Mouse (Mus musculus) kidney, postnatal 0 days (tissue): ENCODE data around the gene Dgkk. TPM values are rescaled to one million over a fixed set of nuclear protein-coding genes. Genes with fewer than 3 reads are reported as not detected.
"Not testable (repeated sequence)": the region's sequence is repeated elsewhere in the genome, so short reads cannot be mapped to it uniquely, and the experiment has no call there.

Experiments
- ATAC-seq: fragments of 200-750 bp; cut with Nextera tagmentation; replicated peaks from 2 replicates; pipeline ENCODE4 v1.8.0; 2017; ENCODE audit warnings: low read depth, moderate number of reproducible peaks, moderate TSS enrichment, moderate library complexity; ENCODE audit not compliant: low FRiP score
- DNase-seq: peaks from one replicate; pipeline ENCODE4 v3.0.0-alpha.2; 2016; ENCODE audit warnings: low spot score
- H3K27ac ChIP-seq: fragments of 300-500 bp; sonication (generic); 2 replicates; pipeline ENCODE4 v1.5.1; 2014; ENCODE audit warnings: mild to moderate bottlenecking
- H3K27me3 ChIP-seq: fragments of 300-500 bp; sonication (generic); 2 replicates; pipeline ENCODE4 v1.6.1; 2014; ENCODE audit warnings: low read length, mixed read lengths; ENCODE audit not compliant: insufficient read depth
- H3K36me3 ChIP-seq: fragments of 300-500 bp; sonication (generic); 2 replicates; pipeline ENCODE4 v1.6.1; 2014; ENCODE audit warnings: low read length, mixed read lengths; ENCODE audit not compliant: insufficient read depth
- H3K4me1 ChIP-seq: fragments of 300-500 bp; sonication (generic); replicated peaks from 2 replicates; pipeline ENCODE4 v1.6.1; 2014; ENCODE audit warnings: antibody characterized with exemption, low read length, mixed read lengths; ENCODE audit not compliant: insufficient read depth
- H3K4me2 ChIP-seq: fragments of 300-500 bp; sonication (generic); 2 replicates; pipeline ENCODE4 v1.6.1; 2014; ENCODE audit warnings: mild to moderate bottlenecking, low read length, moderate library complexity, mixed read lengths
- H3K4me3 ChIP-seq: fragments of 300-500 bp; sonication (generic); replicated peaks from 2 replicates; pipeline ENCODE4 v1.5.1; 2014; ENCODE audit warnings: low read depth, low read length
- H3K9ac ChIP-seq: fragments of 300-500 bp; sonication (generic); 2 replicates; pipeline ENCODE4 v1.6.1; 2014; ENCODE audit warnings: low read depth, low read length
- H3K9me3 ChIP-seq: fragments of 300-500 bp; sonication (generic); replicated peaks from 2 replicates; pipeline ENCODE4 v1.6.1; 2016; ENCODE audit warnings: low read length, inconsistent platforms, mixed read lengths
- CTCF ChIP-seq: IDR thresholded peaks from 2 replicates; pipeline ENCODE4 v1.5.1; 2016; ENCODE audit warnings: antibody characterized with exemption, low read depth, mild to moderate bottlenecking, moderate library complexity
- WGBS: fragments of 180-500 bp; shearing (Covaris S2); extraction: QIAGEN DNeasy Blood & Tissue Kit; methylation state at CpG from one replicate; pipeline ENCODE4 v1.1.7; 2014; 5-methylcytosine and 5-hydroxymethylcytosine counted together
- polyA plus RNA-seq: library from polyadenylated mRNA; unstranded; fragments of >200 nt; fragmentation: Nextera tagmentation; extraction: Ambion mirVana; gene quantifications from 2 replicates; pipeline ENCODE4 v1.2.1, GENCODE M21; 2015

Dgkk gene
- 0.03 TPM in 2 replicates for polyA plus RNA-seq

- not testable (repeated sequence) for ATAC-seq, H3K36me3 ChIP-seq, H3K4me1 ChIP-seq, H3K27ac ChIP-seq, DNase-seq, H3K27me3 ChIP-seq, H3K9ac ChIP-seq, H3K9me3 ChIP-seq
- WGBS, result 36% methylated on average over 20 of the region's 30 CpGs
- peak within 1 kb of the TSS; percentile 54 for H3K4me2 ChIP-seq
- peak within 1 kb of the TSS; percentile 21 for H3K4me3 ChIP-seq
Observed at GRCm38 (mm10) chrX:6779006-6779405, at the start of gene Dgkk. Gene Dgkk (plus strand): TSS chrX:6779306.

DNA sequence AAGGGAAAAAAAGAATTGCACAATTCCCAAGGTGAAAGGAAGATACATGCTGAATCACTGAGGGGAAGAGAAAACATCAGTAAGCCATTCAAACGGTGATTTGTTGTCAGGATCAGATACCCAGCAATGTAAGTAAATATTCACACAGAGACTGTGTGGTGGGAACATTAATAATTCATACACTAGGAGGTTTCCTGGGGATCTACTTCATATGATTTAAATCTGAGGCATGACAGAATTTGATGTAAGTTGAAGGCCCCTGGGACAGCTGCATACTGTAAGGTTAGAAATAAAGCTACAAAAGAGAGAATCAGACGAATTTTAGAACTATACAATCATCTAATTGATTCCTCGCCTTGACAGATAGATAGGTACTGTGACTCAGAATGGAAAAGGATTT is 45.1 kb upstream of the Dgkk start:
- no peak for ATAC-seq
- Histone ChIP-seq H3K9me3 (no peaks in the 10 kb centered on the region), H3K4me1 (no peaks in the 10 kb centered on the region), H3K9ac (no peak overlapping the region), H3K4me2 (no peak overlapping the region), H3K4me3 (no peak overlapping the region), H3K36me3 (no peaks in the 10 kb centered on the region), H3K27me3 (no peaks in the 10 kb centered on the region), H3K27ac (no peak overlapping the region)
- 70% methylated on average over 3 of the region's 3 CpGs for WGBS
- no peak for TF ChIP-seq CTCF
- no peak for DNase-seq

DNA sequence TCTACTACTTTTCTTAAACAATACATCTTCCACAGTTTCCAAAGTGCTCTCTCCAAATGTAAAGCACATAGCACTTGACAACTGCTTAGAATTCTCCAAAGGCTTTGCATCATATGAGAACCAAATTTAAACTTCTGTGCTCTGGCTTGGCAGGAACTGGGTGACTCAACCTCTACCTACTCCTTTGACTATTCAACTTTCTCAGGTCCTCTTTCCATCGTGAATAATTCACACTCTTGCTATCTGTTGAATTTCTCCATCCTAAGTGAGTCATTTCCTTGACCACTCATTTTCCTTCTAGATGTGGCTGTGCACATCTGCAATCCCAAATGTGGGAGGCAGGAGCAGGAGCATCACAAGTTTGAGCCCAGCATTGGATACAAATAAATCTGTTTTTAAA is 28.4 kb upstream of the Dgkk start:
- no peak for DNase-seq
- Histone ChIP-seq H3K9me3 (no peaks in the 10 kb centered on the region), H3K36me3 (no peaks in the 10 kb centered on the region), H3K4me2 (no peak overlapping the region), H3K4me3 (no peak overlapping the region), H3K4me1 (no peaks in the 10 kb centered on the region), H3K9ac (no peak overlapping the region), H3K27me3 (no peaks in the 10 kb centered on the region), H3K27ac (no peak overlapping the region)
- WGBS, result 56% methylated on average over 1 of the region's 1 CpGs
- no peak for ATAC-seq
- no peak for TF ChIP-seq CTCF

- H3K9me3 ChIP-seq, result no peaks in the 10 kb centered on the region
- WGBS, result 34% methylated on average over 6 of the region's 6 CpGs
- no peaks in the 10 kb centered on the region for H3K4me1 ChIP-seq
- H3K27me3 ChIP-seq, result no peaks in the 10 kb centered on the region
- H3K9ac ChIP-seq, result no peak overlapping the region
- H3K36me3 ChIP-seq, result no peaks in the 10 kb centered on the region
- no peak overlapping the region for H3K27ac ChIP-seq
- no peak overlapping the region for H3K4me3 ChIP-seq
- no peak for TF ChIP-seq CTCF
- ATAC-seq (no peak), DNase-seq (peak; percentile 54)
- H3K4me2 ChIP-seq, result no peak overlapping the region
Observed at GRCm38 (mm10) chrX:6751549-6752047, 27.5 kb upstream of the Dgkk start.

- Histone ChIP-seq H3K4me2 (peak overlapping the region; percentile 54), H3K27me3 (no peaks in the 10 kb centered on the region), H3K4me1 (no peaks in the 10 kb centered on the region), H3K4me3 (peak overlapping the region; percentile 21; the same call in 1 of the 2 replicates), H3K9ac (no peak overlapping the region), H3K27ac (no peak overlapping the region), H3K36me3 (no peaks in the 10 kb centered on the region), H3K9me3 (no peaks in the 10 kb centered on the region)
- TF ChIP-seq CTCF, result no peak
- ATAC-seq (no peak), DNase-seq (peak; percentile 0)
- WGBS, result 38% methylated on average over 13 of the region's 13 CpGs
Observed at GRCm38 (mm10) chrX:6777489-6778249, 1.4 kb upstream of the Dgkk start.

- Histone ChIP-seq H3K4me1 (no peaks in the 10 kb centered on the region), H3K9ac (no peak overlapping the region), H3K27me3 (no peaks in the 10 kb centered on the region), H3K4me2 (peak overlapping the region; percentile 54), H3K9me3 (no peaks in the 10 kb centered on the region), H3K27ac (no peak overlapping the region), H3K4me3 (peak overlapping the region; percentile 21), H3K36me3 (no peaks in the 10 kb centered on the region)
- TF ChIP-seq CTCF, result no peak
- 22% methylated on average over 24 of the region's 24 CpGs for WGBS
- DNase-seq (peak; percentile 35), ATAC-seq (no peak; the same call in 1 of the 2 replicates)
Observed at GRCm38 (mm10) chrX:6778250-6778637, 862 bp upstream of the Dgkk start.
